Mouse (Mus musculus) kidney, postnatal 0 days (tissue): Measurements from ENCODE around the gene Chp1. TPM values are rescaled to one million over a fixed set of nuclear protein-coding genes. Genes with fewer than 3 reads are reported as not detected.

Experiments
- ATAC-seq: fragments of 200-750 bp; cut with Nextera tagmentation; replicated peaks from 2 replicates; pipeline ENCODE4 v1.8.0; 2017; ENCODE audit warnings: low read depth, moderate number of reproducible peaks, moderate TSS enrichment, moderate library complexity; ENCODE audit not compliant: low FRiP score
- DNase-seq: peaks from one replicate; pipeline ENCODE4 v3.0.0-alpha.2; 2016; ENCODE audit warnings: low spot score
- H3K27ac ChIP-seq: fragments of 300-500 bp; sonication (generic); 2 replicates; pipeline ENCODE4 v1.5.1; 2014; ENCODE audit warnings: mild to moderate bottlenecking
- H3K27me3 ChIP-seq: fragments of 300-500 bp; sonication (generic); 2 replicates; pipeline ENCODE4 v1.6.1; 2014; ENCODE audit warnings: low read length, mixed read lengths; ENCODE audit not compliant: insufficient read depth
- H3K36me3 ChIP-seq: fragments of 300-500 bp; sonication (generic); 2 replicates; pipeline ENCODE4 v1.6.1; 2014; ENCODE audit warnings: low read length, mixed read lengths; ENCODE audit not compliant: insufficient read depth
- H3K4me1 ChIP-seq: fragments of 300-500 bp; sonication (generic); replicated peaks from 2 replicates; pipeline ENCODE4 v1.6.1; 2014; ENCODE audit warnings: antibody characterized with exemption, low read length, mixed read lengths; ENCODE audit not compliant: insufficient read depth
- H3K4me2 ChIP-seq: fragments of 300-500 bp; sonication (generic); 2 replicates; pipeline ENCODE4 v1.6.1; 2014; ENCODE audit warnings: mild to moderate bottlenecking, low read length, moderate library complexity, mixed read lengths
- H3K4me3 ChIP-seq: fragments of 300-500 bp; sonication (generic); replicated peaks from 2 replicates; pipeline ENCODE4 v1.5.1; 2014; ENCODE audit warnings: low read depth, low read length
- H3K9ac ChIP-seq: fragments of 300-500 bp; sonication (generic); 2 replicates; pipeline ENCODE4 v1.6.1; 2014; ENCODE audit warnings: low read depth, low read length
- H3K9me3 ChIP-seq: fragments of 300-500 bp; sonication (generic); replicated peaks from 2 replicates; pipeline ENCODE4 v1.6.1; 2016; ENCODE audit warnings: low read length, inconsistent platforms, mixed read lengths
- CTCF ChIP-seq: IDR thresholded peaks from 2 replicates; pipeline ENCODE4 v1.5.1; 2016; ENCODE audit warnings: antibody characterized with exemption, low read depth, mild to moderate bottlenecking, moderate library complexity
- WGBS: fragments of 180-500 bp; shearing (Covaris S2); extraction: QIAGEN DNeasy Blood & Tissue Kit; methylation state at CpG from one replicate; pipeline ENCODE4 v1.1.7; 2014; 5-methylcytosine and 5-hydroxymethylcytosine counted together
- polyA plus RNA-seq: library from polyadenylated mRNA; unstranded; fragments of >200 nt; fragmentation: Nextera tagmentation; extraction: Ambion mirVana; gene quantifications from 2 replicates; pipeline ENCODE4 v1.2.1, GENCODE M21; 2015

The Chp1 gene
- polyA plus RNA-seq, 1 experiment from 2014 or later = 68.8 TPM

DNA sequence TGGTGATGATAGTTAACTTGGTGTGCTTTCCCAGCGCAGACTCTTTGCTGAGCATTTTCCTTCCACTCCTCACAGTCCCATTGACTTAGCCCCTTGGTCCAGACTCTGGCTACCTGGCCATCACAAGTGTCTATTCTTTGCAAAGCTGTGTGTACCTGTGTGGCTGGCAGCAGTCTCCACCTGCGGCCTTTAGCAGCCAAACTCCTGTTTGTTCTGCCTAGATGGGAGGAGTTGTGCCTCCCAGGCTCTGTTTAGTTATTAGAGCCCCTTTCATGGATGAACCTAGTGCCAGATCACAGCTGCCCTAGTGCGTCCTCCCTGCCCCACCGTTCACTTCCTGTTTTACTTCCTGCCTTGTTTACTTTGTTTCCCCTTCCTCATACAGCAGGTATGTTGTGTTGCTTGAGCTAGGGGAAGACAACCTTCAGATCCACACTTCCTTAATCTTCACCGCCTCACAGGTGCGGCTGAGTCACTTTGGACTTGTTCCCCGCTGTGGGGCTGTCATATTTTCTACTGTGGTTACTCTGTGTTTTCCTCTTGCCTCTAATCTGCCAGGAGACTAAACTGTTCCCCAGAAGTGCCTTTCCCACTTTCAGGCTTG is 11.3 kb downstream of the Chp1 start:
- ATAC-seq (no peak), DNase-seq (no peak)
- H3K36me3 ChIP-seq = no peaks in the 10 kb centered on the region
- no peaks in the 10 kb centered on the region for H3K27me3 ChIP-seq
- H3K4me3 ChIP-seq = no peak overlapping the region
- no peaks in the 10 kb centered on the region for H3K4me1 ChIP-seq
- no peak overlapping the region for H3K9ac ChIP-seq
- H3K27ac ChIP-seq = peak overlapping the region; percentile 10; the same call in 1 of the 2 replicates
- TF ChIP-seq CTCF = no peak
- H3K9me3 ChIP-seq = no peaks in the 10 kb centered on the region
- H3K4me2 ChIP-seq = no peak overlapping the region
- WGBS = 61% methylated on average over 7 of the region's 7 CpGs

GRCm38 (mm10) chr2:119561794-119562193 is 14.3 kb downstream of the Chp1 start:
- Histone ChIP-seq H3K4me1 (no peaks in the 10 kb centered on the region), H3K9me3 (no peaks in the 10 kb centered on the region), H3K36me3 (no peaks in the 10 kb centered on the region), H3K4me3 (no peak overlapping the region), H3K27me3 (no peaks in the 10 kb centered on the region), H3K27ac (no peak overlapping the region), H3K4me2 (no peak overlapping the region), H3K9ac (no peak overlapping the region)
- TF ChIP-seq CTCF = no peak
- no peak for DNase-seq
- no peak for ATAC-seq
- whole genome bisulfite sequencing = 72% methylated on average over 3 of the region's 3 CpGs

GRCm38 (mm10) chr2:119565284-119565683 is 17.8 kb downstream of the Chp1 start:
- no peak for TF ChIP-seq CTCF
- H3K36me3 ChIP-seq = no peaks in the 10 kb centered on the region
- H3K4me2 ChIP-seq = no peak overlapping the region
- no peak for DNase-seq
- H3K4me1 ChIP-seq = no peaks in the 10 kb centered on the region
- no peaks in the 10 kb centered on the region for H3K9me3 ChIP-seq
- WGBS = 82% methylated on average over 4 of the region's 4 CpGs
- no peak for ATAC-seq
- H3K27me3 ChIP-seq = no peaks in the 10 kb centered on the region
- H3K9ac ChIP-seq = no peak overlapping the region
- H3K27ac ChIP-seq = no peak overlapping the region
- no peak overlapping the region for H3K4me3 ChIP-seq

DNA sequence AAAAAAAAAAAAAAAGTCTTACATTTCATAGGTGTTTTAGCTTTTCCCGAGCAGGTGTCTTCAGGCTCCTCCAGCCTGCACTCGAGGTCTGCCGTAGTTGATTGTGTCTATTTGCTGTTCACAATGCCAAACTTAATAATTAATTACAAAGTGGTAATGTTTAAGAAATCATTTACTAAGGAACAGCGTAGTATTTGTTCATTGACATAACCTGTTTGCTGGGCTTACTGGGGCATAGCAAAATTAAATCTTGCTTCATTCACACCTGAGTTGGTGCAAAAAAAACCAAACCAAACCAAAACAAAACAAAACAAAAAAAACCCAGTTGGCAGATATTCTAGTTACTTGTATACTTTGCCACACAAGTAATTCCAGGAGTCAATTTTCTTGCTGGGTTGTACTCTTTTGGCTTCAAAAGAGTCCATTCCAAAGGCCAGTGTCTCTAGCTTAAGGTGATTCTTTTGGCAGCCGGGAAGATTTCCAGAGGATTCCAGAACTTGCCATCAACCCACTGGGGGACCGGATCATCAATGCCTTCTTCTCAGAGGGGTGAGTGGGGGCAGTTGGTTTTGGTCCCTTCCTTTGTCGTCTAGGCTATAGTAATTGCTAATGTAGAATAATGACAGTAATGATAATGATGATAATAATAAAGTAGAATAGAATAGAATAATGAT is 18.8 kb downstream of the Chp1 start:
- 68% methylated on average over 7 of the region's 7 CpGs for WGBS
- TF ChIP-seq CTCF = no peak
- Histone ChIP-seq H3K9me3 (no peaks in the 10 kb centered on the region), H3K27ac (peak overlapping the region; percentile 44; the same call in 1 of the 2 replicates), H3K9ac (no peak overlapping the region), H3K4me1 (no peaks in the 10 kb centered on the region), H3K4me3 (no peak overlapping the region), H3K36me3 (no peaks in the 10 kb centered on the region), H3K27me3 (no peaks in the 10 kb centered on the region), H3K4me2 (no peak overlapping the region)
- ATAC-seq (no peak; the same call in 1 of the 2 replicates), DNase-seq (peak; percentile 22)

DNA sequence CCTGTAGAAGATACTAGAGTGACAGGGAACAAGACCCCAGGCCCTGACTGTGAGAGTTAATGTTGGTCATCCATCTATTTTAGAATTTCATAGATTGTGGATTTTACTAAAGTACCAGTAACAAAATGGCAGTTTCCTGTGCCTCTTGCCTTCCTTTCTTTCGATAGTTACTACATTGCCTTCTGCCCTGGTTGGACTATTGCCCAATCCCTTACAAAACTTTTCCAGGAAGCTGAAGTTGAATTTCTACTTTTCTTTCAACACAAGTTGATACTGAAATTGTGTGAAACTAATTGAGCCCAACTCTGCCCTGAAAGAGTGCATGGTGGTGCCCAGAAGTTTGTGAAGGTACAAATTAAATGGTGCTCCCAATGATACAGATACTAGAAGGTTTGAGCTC is 25.0 kb downstream of the Chp1 start:
- ATAC-seq = no peak
- 94% methylated on average over 1 of the region's 1 CpGs for WGBS
- no peak for DNase-seq

GRCm38 (mm10) chr2:119581571-119581970 is 34.1 kb downstream of the Chp1 start:
- 97% methylated on average over 3 of the region's 3 CpGs for WGBS
- H3K4me3 ChIP-seq = no peak overlapping the region
- H3K9me3 ChIP-seq = no peaks in the 10 kb centered on the region
- H3K4me2 ChIP-seq = no peak overlapping the region
- H3K9ac ChIP-seq = no peak overlapping the region
- H3K4me1 ChIP-seq = no peaks in the 10 kb centered on the region
- no peaks in the 10 kb centered on the region for H3K27me3 ChIP-seq
- TF ChIP-seq CTCF = no peak
- H3K27ac ChIP-seq = no peak overlapping the region
- DNase-seq (no peak), ATAC-seq (no peak)
- peaks cover 3% of the 10 kb centered on the region; the same call in 1 of the 2 replicates for H3K36me3 ChIP-seq

More for the DNA sequence above, 25.0 kb downstream of the Chp1 start:
- Histone ChIP-seq H3K27me3 (no peaks in the 10 kb centered on the region), H3K4me2 (no peak overlapping the region), H3K27ac (no peak overlapping the region), H3K9me3 (no peaks in the 10 kb centered on the region), H3K4me1 (no peaks in the 10 kb centered on the region), H3K36me3 (peaks cover 4% of the 10 kb centered on the region; the same call in 1 of the 2 replicates), H3K9ac (no peak overlapping the region), H3K4me3 (no peak overlapping the region)
- no peak for TF ChIP-seq CTCF
